Comparison of ENCODE assay signal across 17 mouse cellular contexts in genomic region chr3:100920611-100921140, GRCm38 (mm10). TPM values are rescaled to one million over a fixed set of nuclear protein-coding genes. Genes with fewer than 3 reads are reported as not detected.
DNase-seq lines count a peak whose midpoint lies in the region; ATAC-seq and TF ChIP-seq lines count a peak whose summit lies in the region.
"Had no signal": no experiment of that assay in that cellular context is flagged by ENCODE, and none has a peak within 500 bp of the region (broad histone marks: within the 10 kb centered on the region; RNA-seq: fewer than 3 reads in every experiment).

No protein-coding gene starts in this region.

- no peaks in the 10 kb centered on the region for H3K27me3 ChIP-seq in testis, adult 2 months (ENCODE audit: control insufficient read depth, insufficient read depth, low read length)
- no peaks in the 10 kb centered on the region for H3K27me3 ChIP-seq in liver, embryonic 13.5 days
- H3K27me3 ChIP-seq: embryonic facial prominence, embryonic 13.5 days; stomach, embryonic 15.5 days had no signal

- H3K4me1 ChIP-seq in testis, adult 2 months (ENCODE audit: control insufficient read depth, insufficient read depth, low read length): peaks cover 15% of the 10 kb centered on the region
- H3K4me1 ChIP-seq in liver, embryonic 13.5 days (replicated peaks): peaks cover 25% of the 10 kb centered on the region

- TF ChIP-seq POLR2A in testis, adult 2 months (IDR thresholded peaks at IDR 0.05; ENCODE audit: control insufficient read depth, low read depth, low read length): no peak

- no peaks in the 10 kb centered on the region for H3K36me3 ChIP-seq in testis, adult 2 months (ENCODE audit: control insufficient read depth, insufficient read depth, low read length)
- no peaks in the 10 kb centered on the region for H3K36me3 ChIP-seq in liver, embryonic 13.5 days
- H3K36me3 ChIP-seq: stomach, embryonic 15.5 days had no signal

- H3K9ac ChIP-seq in liver, embryonic 13.5 days: peak overlapping the region; percentile 74; the same call in 1 of the 2 replicates
- H3K9ac ChIP-seq: forebrain, postnatal 0 days had no signal

- no peak for ATAC-seq in liver, embryonic 13.5 days (ENCODE audit: low read depth)
- ATAC-seq: forebrain, postnatal 0 days; hindbrain, embryonic 16.5 days had no signal

- H3K9me3 ChIP-seq in liver, embryonic 13.5 days (replicated peaks): no peaks in the 10 kb centered on the region
- H3K9me3 ChIP-seq: embryonic facial prominence, embryonic 13.5 days; stomach, embryonic 15.5 days had no signal

- no peak for TF ChIP-seq CTCF in testis, adult 2 months (IDR thresholded peaks at IDR 0.05; ENCODE audit: control insufficient read depth, insufficient read depth, insufficient replicate concordance, low read depth, low read length)

- DNase-seq in cerebellum, adult 9-11 months: peak; percentile 25
- DNase-seq in cerebellum, adult 11 months: no peak
- DNase-seq in testis, postnatal 14 days (ENCODE audit: low spot score): no peak
- no peak for DNase-seq in liver, embryonic 13.5 days
- DNase-seq in adrenal gland, adult (ENCODE audit: inconsistent age in 2 of 2, low spot score in 1 of 2): no peak
- DNase-seq in urinary bladder, adult 18-20 months (ENCODE audit: low spot score in 2 of 2): no peak
- no peak for DNase-seq in thymus, adult 18-20 months
- DNase-seq: adrenal gland, postnatal 25 days; cerebellum, postnatal 25 days; forebrain, postnatal 0 days; gastrocnemius, postnatal 14 days; lung, adult 2 months; right cerebral cortex, postnatal 14 days had no signal

- WGBS in liver, embryonic 13.5 days (ENCODE audit: insufficient replicate concordance): 66% methylated on average over 9 of the region's 9 CpGs

- H3K27ac ChIP-seq in testis, adult 2 months (ENCODE audit: control insufficient read depth, insufficient read depth, low read depth, low read length): no peak overlapping the region
- no peak overlapping the region for H3K27ac ChIP-seq in liver, embryonic 13.5 days

- H3K4me2 ChIP-seq in liver, embryonic 13.5 days: peak overlapping the region; percentile 81

- peak overlapping the region; percentile 48; the same call in 1 of the 2 replicates for H3K4me3 ChIP-seq in testis, adult 2 months (ENCODE audit: control insufficient read depth, low read depth, low read length)
- peak overlapping the region; percentile 71; the same call in 1 of the 2 replicates for H3K4me3 ChIP-seq in liver, embryonic 13.5 days (replicated peaks)

RNA-seq across cellular contexts. Expression of gene Trim45, which starts 1.3 kb away (rescaled TPM):
- polyA plus RNA-seq in testis, adult 2 months (2012; rRNA removed): 33.7 and 38.9 TPM in 2 replicates
- 0.88 and 1.0 TPM in 2 replicates for polyA plus RNA-seq in liver, embryonic 13.5 days (2015; fragmentation: Nextera tagmentation; extraction: Ambion mirVana)

RNA-seq across cellular contexts. Expression of gene Ttf2, which starts 48.8 kb away (rescaled TPM):
- polyA plus RNA-seq in testis, adult 2 months (2012; rRNA removed): 2.7 and 3.0 TPM in 2 replicates
- 8.4 and 9.6 TPM in 2 replicates for polyA plus RNA-seq in liver, embryonic 13.5 days (2015; fragmentation: Nextera tagmentation; extraction: Ambion mirVana)

Comparison
In these comparisons a context has a peak if more than half of its experiments do, and no peak if none do; other contexts are left out.
1. RNA of gene Trim45, which starts 1.3 kb away (polyA plus RNA-seq): 33.7 to 38.9 TPM in testis, adult 2 months; 0.88 to 1.0 TPM in liver, embryonic 13.5 days; every median in the first group is over 10 times any median in the second.